Mouse (Mus musculus) MEL (cell line): ENCODE measurements around the gene Olfr649.

Experiments
- CTCF ChIP-seq, 3 experiments: IDR thresholded peaks in 2 of 3; conservative IDR thresholded peaks in 1 of 3; 2 replicates each; pipeline ENCODE4 v1.5.1; 2011 to 2012; ENCODE audit warnings: low read length in 3 of 3, low read depth in 2 of 3, mild to moderate bottlenecking in 2 of 3, improper control_type of control experiment in 1 of 3, inconsistent platforms in 1 of 3, mixed read lengths in 1 of 3, moderate library complexity in 1 of 3; ENCODE audit not compliant: control insufficient read depth in 1 of 3, insufficient read depth in 1 of 3, poor library complexity in 1 of 3, severe bottlenecking in 1 of 3
- E2F4 ChIP-seq: IDR thresholded peaks from 2 replicates; pipeline ENCODE4 v1.6.1; 2011; ENCODE audit warnings: low read depth, low read length, improper control_type of control experiment, borderline replicate concordance
- ELF1 ChIP-seq: IDR thresholded peaks from 2 replicates; pipeline ENCODE4 v1.6.1; 2014; ENCODE audit warnings: low read depth, mild to moderate bottlenecking, inconsistent platforms, low read length, improper control_type of control experiment, moderate library complexity
- EP300 ChIP-seq, 2 experiments: IDR thresholded peaks; 2 replicates each; pipeline ENCODE4 v1.6.1; 2011; ENCODE audit warnings: improper control_type of control experiment in 2 of 2, low read length in 2 of 2, low read depth in 1 of 2, mild to moderate bottlenecking in 1 of 2
- ETS1 ChIP-seq: IDR thresholded peaks from 2 replicates; pipeline ENCODE4 v1.6.1; 2012; ENCODE audit warnings: low read depth, mild to moderate bottlenecking, inconsistent platforms, low read length, improper control_type of control experiment, moderate library complexity
- HCFC1 ChIP-seq: IDR thresholded peaks from 2 replicates; pipeline ENCODE4 v1.6.1; 2012; ENCODE audit warnings: low read depth, mild to moderate bottlenecking, inconsistent platforms, low read length, improper control_type of control experiment, moderate library complexity
- JUND ChIP-seq: IDR thresholded peaks from 2 replicates; pipeline ENCODE4 v1.6.1; 2011; ENCODE audit warnings: low read depth, mild to moderate bottlenecking, improper control_type of control experiment, low read length
- KAT2A ChIP-seq: conservative IDR thresholded peaks from 2 replicates; pipeline ENCODE4 v1.6.1; 2012; ENCODE audit warnings: low read depth, low read length, improper control_type of control experiment, inconsistent platforms
- POLR2A ChIP-seq, 2 experiments: IDR thresholded peaks; 2 replicates each; pipeline ENCODE4 v1.6.1; 2011 to 2012; ENCODE audit warnings: low read length in 2 of 2, mild to moderate bottlenecking in 2 of 2, control low read depth in 1 of 2, improper control_type of control experiment in 1 of 2, low read depth in 1 of 2, moderate library complexity in 1 of 2; ENCODE audit not compliant: control insufficient read depth in 1 of 2, insufficient read depth in 1 of 2, poor library complexity in 1 of 2
- POLR2AphosphoS2 ChIP-seq: IDR thresholded peaks from 2 replicates; pipeline ENCODE4 v1.6.1; 2011; ENCODE audit warnings: low read length, improper control_type of control experiment
- RAD21 ChIP-seq: IDR thresholded peaks from 2 replicates; pipeline ENCODE4 v1.6.1; 2011; ENCODE audit warnings: mild to moderate bottlenecking, low read depth, low read length, improper control_type of control experiment
- TBP ChIP-seq: IDR thresholded peaks from 2 replicates; pipeline ENCODE4 v1.8.0; 2011; ENCODE audit warnings: low read depth, low read length, improper control_type of control experiment
- USF1 ChIP-seq: IDR thresholded peaks from 2 replicates; pipeline ENCODE4 v1.6.1; 2014; ENCODE audit warnings: low read depth, mild to moderate bottlenecking, inconsistent platforms, low read length, improper control_type of control experiment, moderate library complexity
- ZKSCAN1 ChIP-seq: IDR thresholded peaks from 2 replicates; pipeline ENCODE4 v1.6.1; 2012; ENCODE audit warnings: low read depth, mild to moderate bottlenecking, inconsistent platforms, low read length, improper control_type of control experiment, moderate library complexity

DNA sequence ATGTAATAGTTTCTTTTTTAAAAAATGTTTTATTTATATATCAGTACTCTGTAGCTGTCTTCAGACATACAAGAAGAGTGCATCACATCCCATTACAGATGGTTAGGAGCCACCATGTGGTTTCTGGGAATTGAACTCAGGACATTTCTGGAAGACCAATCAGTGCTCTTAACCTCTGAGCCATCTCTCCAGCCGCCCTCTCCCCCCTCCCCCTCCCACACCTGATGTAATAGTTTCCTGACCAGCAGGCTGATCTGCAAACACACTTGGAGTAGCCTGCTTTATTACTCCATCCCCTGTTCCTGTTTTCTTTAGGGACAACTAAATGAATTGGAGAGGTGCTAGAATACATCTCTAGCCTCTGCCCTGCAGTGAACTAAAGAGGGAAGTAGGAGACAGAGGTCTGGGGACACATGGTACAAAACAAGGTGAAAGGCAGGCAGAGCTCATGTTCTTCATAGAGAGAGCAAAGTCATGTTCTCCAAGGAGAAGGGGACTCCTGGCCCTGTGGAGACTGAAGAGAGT is 20.3 kb upstream of the Olfr649 start:
- no peak for TF ChIP-seq USF1
- TF ChIP-seq POLR2AphosphoS2: no peak
- no peak for TF ChIP-seq HCFC1
- no peak for TF ChIP-seq EP300 (IDR thresholded peaks at IDR 0.05; ENCODE audit: low read depth in 1 of 2, low read length in 2 of 2)
- no peak for TF ChIP-seq E2F4
- no peak for TF ChIP-seq ETS1
- TF ChIP-seq POLR2A (IDR thresholded peaks at IDR 0.05; ENCODE audit: control insufficient read depth in 1 of 2, insufficient read depth in 1 of 2, low read depth in 1 of 2, low read length in 2 of 2, poor library complexity in 1 of 2): no peak
- no peak for TF ChIP-seq TBP
- no peak for TF ChIP-seq ELF1
- no peak for TF ChIP-seq CTCF (IDR thresholded peaks at IDR 0.05 in 2 of 3, conservative IDR thresholded peaks at IDR 0.05 in 1 of 3; ENCODE audit: control insufficient read depth in 1 of 3, insufficient read depth in 1 of 3, low read depth in 2 of 3, low read length in 3 of 3, poor library complexity in 1 of 3, severe bottlenecking in 1 of 3)
- no peak for TF ChIP-seq ZKSCAN1
- no peak for TF ChIP-seq RAD21
- no peak for TF ChIP-seq KAT2A
- TF ChIP-seq JUND: no peak
